Mouse (Mus musculus) liver, adult 2 months (tissue): ENCODE data around the gene Lrrc63. TPM values are rescaled to one million over a fixed set of nuclear protein-coding genes. Genes with fewer than 3 reads are reported as not detected.
A peak's percentile ranks its signal among the peaks of the same experiment; 100 is the strongest.

ENCODE experiments used
- DNase-seq: peaks from one replicate; pipeline ENCODE4 v3.0.0-alpha.2; 2011; ENCODE audit warnings: low read depth, low spot score; ENCODE audit errors: extremely low read depth
- H3K27ac ChIP-seq: fragments of 200-500 bp; replicated peaks from 2 replicates; pipeline ENCODE4 v1.5.1; 2012; ENCODE audit warnings: low read depth, mild to moderate bottlenecking, control low read depth, inconsistent platforms, low read length; ENCODE audit not compliant: insufficient read depth
- H3K27me3 ChIP-seq: fragments of 200-500 bp; 2 replicates; pipeline ENCODE4 v1.6.1; 2012; ENCODE audit warnings: mild to moderate bottlenecking, moderate library complexity, low read length, inconsistent platforms; ENCODE audit not compliant: control insufficient read depth, insufficient read depth
- H3K36me3 ChIP-seq: fragments of 200-500 bp; 2 replicates; pipeline ENCODE4 v1.6.1; 2012; ENCODE audit warnings: low read length, inconsistent platforms; ENCODE audit not compliant: control insufficient read depth, insufficient read depth
- H3K4me1 ChIP-seq: fragments of 200-500 bp; 2 replicates; pipeline ENCODE4 v1.6.1; 2011; ENCODE audit warnings: low read length; ENCODE audit not compliant: control insufficient read depth, insufficient read depth
- H3K4me3 ChIP-seq: fragments of 200-500 bp; 2 replicates; pipeline ENCODE4 v1.5.1; 2011; ENCODE audit warnings: low read depth, mild to moderate bottlenecking, control low read depth, low read length, moderate library complexity; ENCODE audit not compliant: insufficient read depth
- H3K79me2 ChIP-seq: fragments of 200-500 bp; 2 replicates; pipeline ENCODE4 v1.6.1; 2012; ENCODE audit warnings: inconsistent platforms, mild to moderate bottlenecking, low read length, moderate library complexity; ENCODE audit not compliant: control insufficient read depth, insufficient read depth
- H3K9ac ChIP-seq: fragments of 200-500 bp; 2 replicates; pipeline ENCODE4 v1.6.1; 2012; ENCODE audit warnings: low read depth, mild to moderate bottlenecking, control low read depth, inconsistent platforms, low read length
- CTCF ChIP-seq: fragments of 200-500 bp; IDR thresholded peaks from 2 replicates; pipeline ENCODE4 v1.5.1; 2011; ENCODE audit warnings: low read depth, low read length, control low read depth
- POLR2A ChIP-seq: fragments of 200-500 bp; IDR thresholded peaks from 2 replicates; pipeline ENCODE4 v1.6.1; 2011; ENCODE audit warnings: low read length, control low read depth; ENCODE audit not compliant: insufficient read depth; ENCODE audit errors: extremely low read depth
- WGBS: fragments of 180-500 bp; shearing (Covaris S2); methylation state at CpG from one replicate; pipeline ENCODE4 v1.1.7; 2018; 5-methylcytosine and 5-hydroxymethylcytosine counted together
- polyA plus RNA-seq: library from polyadenylated mRNA; depleted of rRNA; stranded (reverse); fragments of >200 nt; gene quantifications from 2 replicates; pipeline ENCODE4 v1.2.3, GENCODE M21; 2012; rRNA removed
- total RNA-seq: library from RNA; depleted of rRNA; stranded (reverse); fragments of >200 nt; gene quantifications from 2 replicates; pipeline ENCODE4 v1.2.3, GENCODE M21; 2014; rRNA removed

The Lrrc63 gene
- total RNA-seq (under 0.01 TPM in 1 of 2 replicates, not detected in the other), polyA plus RNA-seq (0.04 TPM in 1 of 2 replicates, not detected in the other)

GRCm38 (mm10) chr14:75130501-75131318 is at the start of gene Lrrc63, which contains the start of gene Lcp1:
Gene Lrrc63, minus strand, starts transcription at chr14:75130881.
Gene Lcp1, plus strand, starts transcription at chr14:75131101.
- DNase-seq = peak; percentile 83
- TF ChIP-seq CTCF (peak; percentile 22; the same call in 1 of the 2 replicates), POLR2A (peak; percentile 85)
- Histone ChIP-seq H3K27me3 (no peaks in the 10 kb centered on the region), H3K36me3 (peaks cover 2% of the 10 kb centered on the region; the same call in 1 of the 2 replicates), H3K27ac (peak within 1 kb of the TSS; percentile 66), H3K4me1 (peaks cover 5% of the 10 kb centered on the region; the same call in 1 of the 2 replicates), H3K4me3 (peak within 1 kb of the TSS; percentile 85), H3K79me2 (peaks cover 22% of the 10 kb centered on the region), H3K9ac (peak within 1 kb of the TSS; percentile 83)
- WGBS = under 1% methylated on average over 42 of the region's 42 CpGs

GRCm38 (mm10) chr14:75179255-75179963 is 48.7 kb upstream of the Lrrc63 start:
- WGBS = 72% methylated on average over 20 of the region's 20 CpGs
- peak overlapping the region; percentile 60 for H3K27ac ChIP-seq
- DNase-seq = peak; percentile 38
- no peak for TF ChIP-seq CTCF
- TF ChIP-seq POLR2A = no peak
- H3K27me3 ChIP-seq = no peaks in the 10 kb centered on the region
- no peaks in the 10 kb centered on the region for H3K4me1 ChIP-seq
- no peaks in the 10 kb centered on the region; the same call in 1 of the 2 replicates for H3K36me3 ChIP-seq
- peaks cover 7% of the 10 kb centered on the region; the same call in 1 of the 2 replicates for H3K79me2 ChIP-seq
- H3K4me3 ChIP-seq = peak overlapping the region; percentile 2
- peak overlapping the region; percentile 36; the same call in 1 of the 2 replicates for H3K9ac ChIP-seq

- DNase-seq = peak; percentile 38
- Histone ChIP-seq H3K4me1 (no peaks in the 10 kb centered on the region), H3K4me3 (peak overlapping the region; percentile 66), H3K36me3 (no peaks in the 10 kb centered on the region; the same call in 1 of the 2 replicates), H3K79me2 (peaks cover 3% of the 10 kb centered on the region; the same call in 1 of the 2 replicates), H3K9ac (peak overlapping the region; percentile 63), H3K27ac (peak overlapping the region; percentile 60), H3K27me3 (no peaks in the 10 kb centered on the region)
- 50% methylated on average over 10 of the region's 10 CpGs for WGBS
- TF ChIP-seq POLR2A (no peak), CTCF (no peak)
These were observed 48.1 kb upstream of the Lrrc63 start for GRCm38 (mm10) chr14:75178801-75179211.

- H3K4me3 ChIP-seq = peak overlapping the region; percentile 66
- peak overlapping the region; percentile 23; the same call in 1 of the 2 replicates for H3K9ac ChIP-seq
- DNase-seq = peak; percentile 29
- no peaks in the 10 kb centered on the region for H3K27me3 ChIP-seq
- peaks cover 3% of the 10 kb centered on the region; the same call in 1 of the 2 replicates for H3K79me2 ChIP-seq
- 61% methylated on average over 14 of the region's 14 CpGs for WGBS
- no peak for TF ChIP-seq POLR2A
- no peak for TF ChIP-seq CTCF
- no peaks in the 10 kb centered on the region; the same call in 1 of the 2 replicates for H3K36me3 ChIP-seq
- no peak overlapping the region for H3K27ac ChIP-seq
- H3K4me1 ChIP-seq = no peaks in the 10 kb centered on the region
These were observed 47.7 kb upstream of the Lrrc63 start for GRCm38 (mm10) chr14:75178384-75178793.

GRCm38 (mm10) chr14:75177400-75177799 is 46.7 kb upstream of the Lrrc63 start:
- no peaks in the 10 kb centered on the region for H3K27me3 ChIP-seq
- no peak overlapping the region for H3K27ac ChIP-seq
- no peak overlapping the region for H3K9ac ChIP-seq
- H3K4me3 ChIP-seq = peak overlapping the region; percentile 26; the same call in 1 of the 2 replicates
- no peaks in the 10 kb centered on the region; the same call in 1 of the 2 replicates for H3K36me3 ChIP-seq
- TF ChIP-seq POLR2A (no peak), CTCF (no peak)
- H3K79me2 ChIP-seq = peaks cover 3% of the 10 kb centered on the region; the same call in 1 of the 2 replicates
- DNase-seq = no peak
- WGBS = 83% methylated on average over 3 of the region's 3 CpGs
- no peaks in the 10 kb centered on the region for H3K4me1 ChIP-seq
